ENCODE assay signal across 8 mouse cellular contexts in the genomic region with DNA sequence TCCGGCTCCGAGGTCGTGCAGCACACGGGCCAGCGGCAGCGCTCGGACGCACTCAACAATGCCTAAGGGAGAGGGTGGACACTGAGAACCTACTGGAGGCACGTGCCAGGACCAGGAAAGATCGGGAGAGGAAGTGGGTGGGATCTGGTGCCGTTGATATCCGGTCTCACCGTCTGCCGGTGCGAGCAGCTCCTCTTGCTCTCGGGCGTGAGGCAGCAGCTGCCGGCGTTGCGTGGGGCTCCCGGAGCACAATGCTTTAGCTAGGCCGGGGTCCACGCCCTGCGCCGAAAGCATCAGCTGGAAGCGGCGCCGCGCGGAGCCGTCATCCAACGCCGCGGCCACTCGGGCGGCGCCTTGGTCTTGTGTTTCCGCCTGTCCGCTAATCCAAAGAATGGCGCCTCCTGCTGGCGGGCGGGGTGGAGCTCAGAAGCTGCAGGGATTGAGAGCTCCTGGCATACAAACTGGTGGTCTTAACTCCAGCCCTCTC. TPM values are rescaled to one million over a fixed set of nuclear protein-coding genes. Genes with fewer than 3 reads are reported as not detected.
DNase-seq lines count a peak whose midpoint lies in the region; ATAC-seq lines count a peak whose summit lies in the region.

Gene Sco2, minus strand, starts transcription at position 85 of the 487 bp plus-strand sequence.

- peak; percentile 90 for DNase-seq in adipocyte (ENCODE audit: low spot score)
- peak; percentile 91 for DNase-seq in embryo, embryonic 10 days (ENCODE audit: low spot score)
- DNase-seq in gastrocnemius, postnatal 14 days: peak; percentile 95
- peak; percentile 92 to 96 for DNase-seq in left cerebral cortex, postnatal 10 days (ENCODE audit: extremely low spot score in 1 of 2, low spot score in 2 of 2)
- peak; percentile 90 for DNase-seq in right cerebral cortex, postnatal 25 days
- peak; percentile 86 to 95 for DNase-seq in urinary bladder, postnatal 4 days (ENCODE audit: low spot score in 2 of 2)

- peak; percentile 66 for ATAC-seq in inflammation-experienced regulatory T-cells, adult 6 months
- peak; percentile 34 for ATAC-seq in megakaryocyte-erythroid progenitor cell, adult 5-6 weeks (replicated peaks; ENCODE audit: low FRiP score, low TSS enrichment, poor library complexity, severe bottlenecking)

- intact Hi-C loops in gastrocnemius, postnatal 14 days (cut with DNase I; ENCODE audit: low total_unique reads): no loop called here
- intact Hi-C loops in left cerebral cortex, postnatal 10 days (cut with DNase I): no loop called here

RNA-seq across cellular contexts. Expression of gene Sco2, which starts in this region (rescaled TPM):
- total RNA-seq in gastrocnemius, postnatal 14 days (2021): 10 to 100 TPM; 15.2 to 15.3 TPM
- polyA plus RNA-seq in inflammation-experienced regulatory T-cells, adult 6 months (2017; shearing (Covaris generic)): 1 to 10 TPM in 1 of 3 experiments, under 1 TPM in 1, not detected in 1; 0.82 to 3.4 TPM
- 10 to 100 TPM; 28.6 to 30.5 TPM for total RNA-seq in left cerebral cortex, postnatal 10 days (2021)
- total RNA-seq in megakaryocyte-erythroid progenitor cell, adult 5-6 weeks (2014; fragmentation: Nextera tagmentation): 26.1 and 28.3 TPM in 2 replicates
- total RNA-seq in megakaryocyte-erythroid progenitor cell, adult 5-6 weeks (2017): 12.2 and 17.0 TPM in 2 replicates

Comparison
In these comparisons a context has a peak if more than half of its experiments do, and no peak if none do; other contexts are left out.
1. Peak in every context shown above with its lines: DNase-seq and ATAC-seq.